Comparison of ENCODE assay signal across 13 mouse cellular contexts in the genomic region with DNA sequence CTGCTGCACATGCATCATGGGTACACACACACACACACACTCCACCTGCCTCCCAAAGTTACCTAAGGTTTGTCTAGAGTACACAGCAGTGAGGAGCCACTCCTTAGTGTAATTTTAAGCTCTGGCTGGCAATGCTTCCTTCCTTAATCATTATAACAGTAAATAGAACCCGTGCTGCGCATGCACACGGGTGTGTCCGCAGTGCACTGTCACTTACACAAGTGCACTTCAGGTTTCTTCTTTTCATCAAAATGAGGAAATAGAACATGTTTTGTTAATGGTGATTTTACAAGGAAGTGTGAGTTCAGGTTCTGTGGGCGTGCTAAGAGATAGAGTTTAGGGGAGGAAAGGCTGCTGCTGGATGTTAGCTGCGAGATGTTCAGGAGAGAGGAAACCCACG. TPM values are rescaled to one million over a fixed set of nuclear protein-coding genes. Genes with fewer than 3 reads are reported as not detected.
DNase-seq lines count a peak whose midpoint lies in the region; ATAC-seq lines count a peak whose summit lies in the region.
"Had no signal": no experiment of that assay in that cellular context is flagged by ENCODE, and none has a peak within 500 bp of the region (broad histone marks: within the 10 kb centered on the region; RNA-seq: fewer than 3 reads in every experiment).

No protein-coding gene starts in this region.

- 75% methylated on average over 7 of the region's 7 CpGs for WGBS in kidney, embryonic 16.5 days

- ATAC-seq in kidney, embryonic 16.5 days (ENCODE audit: low FRiP score, low TSS enrichment) = no peak
- ATAC-seq in inflammation-experienced regulatory T-cells, adult 6 months = peak; percentile 24
- peak; percentile 72 for ATAC-seq in monocyte, adult 5-6 weeks (replicated peaks; ENCODE audit: insufficient number of reproducible peaks, low FRiP score, low TSS enrichment, poor library complexity, severe bottlenecking)

- peaks cover 88% of the 10 kb centered on the region for H3K4me1 ChIP-seq in kidney, embryonic 16.5 days (ENCODE audit: insufficient read depth, low read length)

- no peak for DNase-seq in kidney, postnatal 25 days
- peak; percentile 45 to 59 for DNase-seq in B cell, adult 2 months
- DNase-seq in ovary, postnatal 14 days (ENCODE audit: low spot score) = no peak
- DNase-seq in layer of hippocampus, adult 9-10 months (ENCODE audit: low spot score) = no peak
- DNase-seq in gastrocnemius, adult 8-10 months (ENCODE audit: low spot score in 2 of 2) = no peak
- DNase-seq: cerebellum, adult 9-10 months; spleen, adult 18-20 months had no signal

- H3K27ac ChIP-seq in kidney, embryonic 16.5 days (ENCODE audit: low read length) = 0 out of 2 replicates have a peak overlapping the region, but pooled peaks have one; percentile 2
- H3K27ac ChIP-seq: kidney, postnatal 0 days had no signal

- no peak overlapping the region for H3K4me3 ChIP-seq in kidney, embryonic 16.5 days (ENCODE audit: low read length)
- H3K4me3 ChIP-seq: heart, embryonic 12.5 days; limb, embryonic 15.5 days had no signal

- 0 out of 2 replicates have a peak overlapping the region, but pooled peaks have one; percentile 4 for H3K9ac ChIP-seq in kidney, embryonic 16.5 days (replicated peaks; ENCODE audit: low read length)
- H3K9ac ChIP-seq: heart, embryonic 12.5 days; limb, embryonic 15.5 days had no signal

- H3K4me2 ChIP-seq in kidney, embryonic 16.5 days (replicated peaks; ENCODE audit: low read depth, low read length) = no peak overlapping the region
- H3K4me2 ChIP-seq: heart, embryonic 12.5 days; limb, embryonic 15.5 days had no signal

- no peaks in the 10 kb centered on the region for H3K9me3 ChIP-seq in kidney, embryonic 16.5 days (ENCODE audit: low read length)
- H3K9me3 ChIP-seq: heart, embryonic 12.5 days; limb, embryonic 15.5 days had no signal

- no peaks in the 10 kb centered on the region for H3K27me3 ChIP-seq in kidney, embryonic 16.5 days (ENCODE audit: insufficient read depth, low read length)
- H3K27me3 ChIP-seq: heart, embryonic 12.5 days; limb, embryonic 15.5 days had no signal

- H3K36me3 ChIP-seq in kidney, embryonic 16.5 days (ENCODE audit: insufficient read depth, low read length) = no peaks in the 10 kb centered on the region
- H3K36me3 ChIP-seq: heart, embryonic 12.5 days; limb, embryonic 15.5 days had no signal

RNA-seq across cellular contexts. Expression of gene Notch2, which starts 17.8 kb away (rescaled TPM):
- polyA plus RNA-seq in kidney, embryonic 16.5 days (2015; fragmentation: Nextera tagmentation; extraction: Ambion mirVana) = 31.1 and 33.8 TPM in 2 replicates
- polyA plus RNA-seq in inflammation-experienced regulatory T-cells, adult 6 months (2017; shearing (Covaris generic)) = 10 to 100 TPM; 13.2 to 20.4 (median 15.1) TPM
- 127 to 158 TPM (median 135 TPM) in 3 replicates for total RNA-seq in monocyte, adult 5-6 weeks (2017)
- 1 to 10 TPM; 5.6 to 7.9 (median 6.9) TPM for total RNA-seq in gastrocnemius, adult 8-10 months (2022)

Comparison
In these comparisons a context has a peak if more than half of its experiments do, and no peak if none do; other contexts are left out.
1. DNase-seq: peak in B cell, adult 2 months (2 of 2); none in kidney, postnatal 25 days (0 of 2), ovary, postnatal 14 days (single experiment), layer of hippocampus, adult 9-10 months (single experiment) and gastrocnemius, adult 8-10 months (0 of 2).
2. RNA of gene Notch2, which starts 17.8 kb away (total RNA-seq): 127 to 158 TPM in monocyte, adult 5-6 weeks; 5.6 to 7.9 TPM in gastrocnemius, adult 8-10 months; every median in the first group is over 10 times any median in the second.